Mouse (Mus musculus) erythroblast, embryonic 14.5 days (primary cell): Measurements from ENCODE around the gene Olfr481.

Experiments
- GATA1 ChIP-seq: IDR thresholded peaks from 2 replicates; pipeline ENCODE4 v1.6.1; 2012; ENCODE audit warnings: low read length, inconsistent platforms, mixed read lengths
- TAL1 ChIP-seq: IDR thresholded peaks from 3 replicates; pipeline ENCODE4 v1.6.1; 2012; ENCODE audit warnings: low read length, inconsistent platforms, mixed read lengths

GRCm38 (mm10) chr7:108033889-108034288, 45.8 kb upstream of the Olfr481 start, which contains the start of gene Olfr478:
- no peak for TF ChIP-seq GATA1
- TF ChIP-seq TAL1 = no peak
